Mouse (Mus musculus) CH12.LX (cell line): ENCODE measurements around the gene Tent5c. TPM values are rescaled to one million over a fixed set of nuclear protein-coding genes. Genes with fewer than 3 reads are reported as not detected.

Experiments
- DNase-seq: peaks from one replicate; pipeline ENCODE4 v3.0.0-alpha.2; 2013; ENCODE audit errors: extremely low read depth
- H3K27ac ChIP-seq: 2 replicates; pipeline ENCODE4 v1.5.1; 2012; ENCODE audit warnings: low read depth, mild to moderate bottlenecking, control low read depth, moderate library complexity; ENCODE audit not compliant: insufficient read depth
- H3K27me3 ChIP-seq: replicated peaks from 2 replicates; pipeline ENCODE3; 2012; ENCODE audit warnings: inconsistent platforms
- H3K36me3 ChIP-seq, 2 experiments: replicated peaks in 1 of 2; 2 replicates each; pipeline versions ENCODE3 to v1.6.1; 2012; ENCODE audit warnings: inconsistent platforms in 1 of 2, low read length in 1 of 2, mild to moderate bottlenecking in 1 of 2, mixed read lengths in 1 of 2, moderate library complexity in 1 of 2; ENCODE audit not compliant: control insufficient read depth in 1 of 2, insufficient read depth in 1 of 2
- H3K4me1 ChIP-seq, 2 experiments: 2 replicates each; pipeline ENCODE4 v1.6.1; 2012; ENCODE audit warnings: inconsistent platforms in 1 of 2, moderate library complexity in 1 of 2; ENCODE audit not compliant: insufficient read depth in 2 of 2, control insufficient read depth in 1 of 2
- H3K4me2 ChIP-seq: 2 replicates; pipeline ENCODE4 v1.6.1; 2012; ENCODE audit warnings: low read depth, mild to moderate bottlenecking, control low read depth; ENCODE audit not compliant: poor library complexity, insufficient read depth, severe bottlenecking
- H3K4me3 ChIP-seq, 3 experiments: fragments of 150-350 bp in 1 of 3; sonication (generic) in 1 of 3; replicated peaks in 1 of 3; 2 replicates each; pipeline versions ENCODE3 to v1.5.1; 2011 to 2012; ENCODE audit warnings: low read depth in 2 of 3, low read length in 2 of 3, mild to moderate bottlenecking in 2 of 3, moderate library complexity in 2 of 3, control low read depth in 1 of 3, improper control_type of control experiment in 1 of 3, inconsistent platforms in 1 of 3, mixed read lengths in 1 of 3; ENCODE audit not compliant: poor library complexity in 1 of 3
- H3K79me2 ChIP-seq: replicated peaks from 2 replicates; pipeline ENCODE4 v1.6.1; 2012; ENCODE audit warnings: mild to moderate bottlenecking, moderate library complexity; ENCODE audit not compliant: control insufficient read depth, poor library complexity, insufficient read depth, severe bottlenecking; ENCODE audit errors: extremely low read depth
- H3K9ac ChIP-seq: 2 replicates; pipeline ENCODE4 v1.6.1; 2012; ENCODE audit warnings: low read depth, mild to moderate bottlenecking, control low read depth, moderate library complexity; ENCODE audit not compliant: insufficient read depth
- H3K9me3 ChIP-seq: replicated peaks from 2 replicates; pipeline ENCODE3; 2012; ENCODE audit warnings: low read length, inconsistent platforms, mixed read lengths
- CHD1 ChIP-seq: IDR thresholded peaks from 2 replicates; pipeline ENCODE4 v1.6.1; 2012; ENCODE audit warnings: low read depth, low read length, improper control_type of control experiment, inconsistent platforms
- CTCF ChIP-seq, 2 experiments: IDR thresholded peaks in 1 of 2; conservative IDR thresholded peaks in 1 of 2; 2 replicates each; pipeline ENCODE4 v1.5.1; 2011 to 2012; ENCODE audit warnings: low read depth in 2 of 2, low read length in 2 of 2, improper control_type of control experiment in 1 of 2, inconsistent platforms in 1 of 2, mild to moderate bottlenecking in 1 of 2, moderate library complexity in 1 of 2
- E2F4 ChIP-seq: IDR thresholded peaks from 2 replicates; pipeline ENCODE4 v1.6.1; 2011; ENCODE audit warnings: low read depth, low read length, improper control_type of control experiment; ENCODE audit not compliant: insufficient replicate concordance
- ELF1 ChIP-seq: IDR thresholded peaks from 2 replicates; pipeline ENCODE4 v1.6.1; 2014; ENCODE audit warnings: low read depth, mild to moderate bottlenecking, inconsistent platforms, low read length, improper control_type of control experiment
- EP300 ChIP-seq: IDR thresholded peaks from 2 replicates; pipeline ENCODE4 v1.6.1; 2011; ENCODE audit warnings: low read length, improper control_type of control experiment
- KAT2A ChIP-seq: IDR thresholded peaks from 2 replicates; pipeline ENCODE4 v1.6.1; 2012; ENCODE audit warnings: low read length, improper control_type of control experiment, inconsistent platforms; ENCODE audit not compliant: insufficient replicate concordance
- MAFK ChIP-seq: IDR thresholded peaks from 2 replicates; pipeline ENCODE4 v1.6.1; 2011; ENCODE audit warnings: low read length, improper control_type of control experiment; ENCODE audit not compliant: insufficient replicate concordance
- MAZ ChIP-seq: IDR thresholded peaks from 2 replicates; pipeline ENCODE4 v1.6.1; 2012; ENCODE audit warnings: low read depth, mild to moderate bottlenecking, inconsistent platforms, low read length, improper control_type of control experiment, moderate library complexity
- MXI1 ChIP-seq: IDR thresholded peaks from 2 replicates; pipeline ENCODE4 v1.6.1; 2011; ENCODE audit warnings: mild to moderate bottlenecking, low read depth, low read length, improper control_type of control experiment
- MYC ChIP-seq: IDR thresholded peaks from 2 replicates; pipeline ENCODE4 v1.6.1; 2011; ENCODE audit warnings: low read depth, mild to moderate bottlenecking, improper control_type of control experiment, low read length
- NELFE ChIP-seq: IDR thresholded peaks from 2 replicates; pipeline ENCODE4 v1.6.1; 2011; ENCODE audit warnings: low read depth, low read length, improper control_type of control experiment
- NRF1 ChIP-seq: IDR thresholded peaks from 2 replicates; pipeline ENCODE4 v1.6.1; 2014; ENCODE audit warnings: low read depth, mild to moderate bottlenecking, inconsistent platforms, low read length, improper control_type of control experiment, moderate library complexity
- POLR2A ChIP-seq: IDR thresholded peaks from 2 replicates; pipeline ENCODE4 v1.6.1; 2011; ENCODE audit warnings: low read depth, mild to moderate bottlenecking, improper control_type of control experiment, low read length
- POLR2AphosphoS2 ChIP-seq: IDR thresholded peaks from 2 replicates; pipeline ENCODE4 v1.6.1; 2011; ENCODE audit warnings: low read depth, low read length, improper control_type of control experiment
- RAD21 ChIP-seq: IDR thresholded peaks from 2 replicates; pipeline ENCODE4 v1.6.1; 2011; ENCODE audit warnings: low read depth, mild to moderate bottlenecking, low read length, improper control_type of control experiment, moderate library complexity
- TCF12 ChIP-seq: IDR thresholded peaks from 2 replicates; pipeline ENCODE4 v1.6.1; 2014; ENCODE audit warnings: low read depth, mild to moderate bottlenecking, inconsistent platforms, low read length, improper control_type of control experiment
- UBTF ChIP-seq: IDR thresholded peaks from 2 replicates; pipeline ENCODE4 v1.6.1; 2012; ENCODE audit warnings: low read depth, mild to moderate bottlenecking, inconsistent platforms, low read length, improper control_type of control experiment, moderate library complexity
- USF1 ChIP-seq: IDR thresholded peaks from 2 replicates; pipeline ENCODE4 v1.6.1; 2014; ENCODE audit warnings: low read depth, mild to moderate bottlenecking, inconsistent platforms, low read length, improper control_type of control experiment
- dilution Hi-C: fragments of 300-500 bp; cut with MboI; formaldehyde crosslinking; loops from 2 replicates; pipeline ENCODE4 v1.14.3; 2020; ENCODE audit warnings: low sequenced_read_pairs; ENCODE audit not compliant: extremely low pct_unique_long_range_greater_than_20kb, extremely low pct_ligation_motif_present
- in situ Hi-C: fragments of 300-500 bp; cut with MboI; formaldehyde crosslinking; loops from 3 replicates; pipeline ENCODE4 v1.14.3; 2019; ENCODE audit warnings: low sequenced_read_pairs, low pct_ligation_motif_present, low pct_unique_long_range_greater_than_20kb, mixed read lengths
- polyA plus RNA-seq: library from polyadenylated mRNA; unstranded; fragments of >175 nt; gene quantifications from 2 replicates; pipeline ENCODE4 v1.2.1, GENCODE M21; 2012; ENCODE audit warnings: low read depth; ENCODE audit not compliant: insufficient read length
- total RNA-seq, 2 experiments: library from RNA; depleted of rRNA; stranded (reverse); fragments of 300-350 nt in 1 of 2; fragments of >200 nt in 1 of 2; gene quantifications; 2 replicates each; pipeline ENCODE4 v1.2.3; 2012 to 2014

Tent5c gene
- total and polyA plus RNA-seq, 3 experiments, result 10.6 to 18.7 (median 12.3) TPM

DNA sequence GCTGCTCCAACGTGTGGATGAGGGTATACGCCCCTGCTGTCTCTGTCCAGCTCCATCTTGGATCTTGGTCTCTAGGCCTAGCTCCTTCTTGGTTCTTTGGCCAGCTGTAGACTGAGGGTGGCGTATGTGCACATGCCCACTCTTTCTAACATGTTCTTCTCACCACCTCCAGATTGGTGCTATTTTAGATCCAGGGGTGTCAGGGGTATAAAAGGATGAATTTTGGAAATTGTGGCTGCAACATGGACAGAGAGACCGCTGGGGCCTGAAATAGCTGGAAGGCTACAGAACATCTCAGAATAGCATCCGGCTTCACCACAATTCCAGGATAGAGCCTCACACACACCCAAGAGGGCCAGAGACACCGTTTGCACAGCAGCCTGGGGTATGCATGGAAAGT is 67.8 kb downstream of the Tent5c start:
- H3K9me3 ChIP-seq, result no peaks in the 10 kb centered on the region
- dilution Hi-C loops, result no loop called here
- H3K4me2 ChIP-seq, result no peak overlapping the region
- H3K9ac ChIP-seq, result no peak overlapping the region
- peaks cover 13 to 40% of the 10 kb centered on the region in 2 experiments for H3K4me1 ChIP-seq
- in situ Hi-C loops, result loop anchor here (5.0 to 25.0 kb wide), 2 partner anchors 66 to 266 kb away; partner anchors contain the start of genes Man1a2 and Tent5c
- no peaks in the 10 kb centered on the region for H3K36me3 ChIP-seq
- no peaks in the 10 kb centered on the region for H3K79me2 ChIP-seq
- no peak for TF ChIP-seq POLR2A
- TF ChIP-seq CHD1, result no peak
- no peak for TF ChIP-seq ELF1
- TF ChIP-seq USF1, result no peak
- no peak for TF ChIP-seq UBTF
- H3K4me3 ChIP-seq, result no peak overlapping the region
- H3K27ac ChIP-seq, result no peak overlapping the region
- no peak for DNase-seq
- H3K27me3 ChIP-seq, result no peaks in the 10 kb centered on the region

GRCm38 (mm10) chr3:100420691-100421056 is 68.5 kb downstream of the Tent5c start:
- no peaks in the 10 kb centered on the region for H3K36me3 ChIP-seq
- H3K79me2 ChIP-seq, result no peaks in the 10 kb centered on the region
- H3K27ac ChIP-seq, result no peak overlapping the region
- TF ChIP-seq POLR2AphosphoS2 (no peak), MYC (no peak), E2F4 (no peak), RAD21 (no peak), TCF12 (no peak), NELFE (no peak), EP300 (no peak), KAT2A (no peak), NRF1 (no peak), USF1 (no peak), MAZ (no peak), MXI1 (no peak), CTCF (conservative IDR thresholded peaks at IDR 0.05 in 1 of 2, IDR thresholded peaks at IDR 0.05 in 1 of 2; ENCODE audit: low read depth in 2 of 2, low read length in 2 of 2) (no peak), UBTF (no peak), MAFK (no peak)
- TF ChIP-seq, all 38 proteins: peak for 0
- no peak overlapping the region for H3K4me2 ChIP-seq
- in situ Hi-C loops (loop anchor here (5.0 to 25.0 kb wide), 2 partner anchors 67 to 267 kb away; partner anchors contain the start of genes Man1a2 and Tent5c), dilution Hi-C loops (no loop called here)
- H3K9ac ChIP-seq, result no peak overlapping the region
- no peaks in the 10 kb centered on the region for H3K27me3 ChIP-seq
- no peaks in the 10 kb centered on the region for H3K9me3 ChIP-seq
- DNase-seq, result no peak
- H3K4me1 ChIP-seq, result peaks cover 13 to 35% of the 10 kb centered on the region in 2 experiments
- no peak overlapping the region for H3K4me3 ChIP-seq
